Mouse (Mus musculus) small intestine, adult 2 months (tissue): ENCODE results near the gene Nudt16l1.

Experiments
- CTCF ChIP-seq: fragments of 200-500 bp; IDR thresholded peaks from 2 replicates; pipeline ENCODE4 v1.5.1; 2012; ENCODE audit warnings: low read depth, mild to moderate bottlenecking, control low read depth, inconsistent platforms, low read length, moderate library complexity, mixed read lengths; ENCODE audit not compliant: insufficient replicate concordance, insufficient read length; ENCODE audit errors: extremely low read depth
- POLR2A ChIP-seq: fragments of 200-500 bp; IDR thresholded peaks from 2 replicates; pipeline ENCODE4 v1.6.1; 2012; ENCODE audit warnings: low read depth, mild to moderate bottlenecking, control low read depth, inconsistent platforms, low read length, moderate library complexity

- TF ChIP-seq CTCF, result no peak
- TF ChIP-seq POLR2A, result no peak
Observed at GRCm38 (mm10) chr16:4969055-4969843, 30.7 kb downstream of the Nudt16l1 start.
